Mouse (Mus musculus) cerebellum, adult 11 months (tissue): Measurements from ENCODE around the gene Polr2f.

Experiments
- DNase-seq: peaks from one replicate; pipeline ENCODE4 v3.0.0; 2022

Gene Polr2f

GRCm38 (mm10) chr15:79140866-79141565 lies at the start of gene Polr2f, which contains the start of gene 1700088E04Rik:
Polr2f (plus strand) TSS chr15:79141009.
1700088E04Rik (minus strand) TSS chr15:79141253.
- DNase-seq, result peak; percentile 92

GRCm38 (mm10) chr15:79092284-79092683 lies 48.5 kb upstream of the Polr2f start:
- DNase-seq, result no peak

GRCm38 (mm10) chr15:79093083-79093839 lies 47.5 kb upstream of the Polr2f start:
- DNase-seq, result no peak

- DNase-seq, result no peak
Observed at GRCm38 (mm10) chr15:79095483-79095882, 45.3 kb upstream of the Polr2f start.

GRCm38 (mm10) chr15:79096556-79096955 lies 44.3 kb upstream of the Polr2f start:
- DNase-seq, result no peak

GRCm38 (mm10) chr15:79097135-79097534 lies 43.7 kb upstream of the Polr2f start:
- DNase-seq, result no peak

GRCm38 (mm10) chr15:79097611-79098025 lies 43.2 kb upstream of the Polr2f start:
- no peak for DNase-seq

- DNase-seq, result no peak
Observed at GRCm38 (mm10) chr15:79098220-79098619, 42.6 kb upstream of the Polr2f start.

- DNase-seq, result no peak
Observed at GRCm38 (mm10) chr15:79098868-79099267, 41.9 kb upstream of the Polr2f start.

- no peak for DNase-seq
Observed at GRCm38 (mm10) chr15:79099456-79099855, 41.4 kb upstream of the Polr2f start.

GRCm38 (mm10) chr15:79100391-79100790 lies 40.4 kb upstream of the Polr2f start:
- DNase-seq, result no peak

- DNase-seq, result no peak
Observed at GRCm38 (mm10) chr15:79101531-79101930, 39.3 kb upstream of the Polr2f start.

GRCm38 (mm10) chr15:79103264-79103663 lies 37.5 kb upstream of the Polr2f start:
- DNase-seq, result no peak

GRCm38 (mm10) chr15:79105804-79106203 lies 35.0 kb upstream of the Polr2f start:
- no peak for DNase-seq

- DNase-seq, result no peak
Observed at GRCm38 (mm10) chr15:79107966-79108365, 32.8 kb upstream of the Polr2f start.

- DNase-seq, result peak; percentile 75
Observed at GRCm38 (mm10) chr15:79108421-79109320, 32.1 kb upstream of the Polr2f start, which contains the start of gene Micall1. Micall1 (plus strand) TSS chr15:79108898.

- DNase-seq, result no peak
Observed at GRCm38 (mm10) chr15:79109321-79109934, 31.4 kb upstream of the Polr2f start.

- no peak for DNase-seq
Observed at GRCm38 (mm10) chr15:79110031-79110430, 30.8 kb upstream of the Polr2f start.

GRCm38 (mm10) chr15:79110528-79110927 lies 30.3 kb upstream of the Polr2f start:
- DNase-seq, result no peak

- DNase-seq, result no peak
Observed at GRCm38 (mm10) chr15:79111774-79112173, 29.0 kb upstream of the Polr2f start.

GRCm38 (mm10) chr15:79115276-79115675 lies 25.5 kb upstream of the Polr2f start:
- DNase-seq, result no peak

- DNase-seq, result no peak
Observed at GRCm38 (mm10) chr15:79119491-79119890, 21.3 kb upstream of the Polr2f start.

GRCm38 (mm10) chr15:79122119-79122518 lies 18.7 kb upstream of the Polr2f start:
- DNase-seq, result no peak
